Mouse (Mus musculus) monocyte, adult 2 months (primary cell): ENCODE results near the gene Syn3.

Source experiments
- DNase-seq, 2 experiments: peaks; one replicate each; pipeline ENCODE4 v3.0.0; 2022; ENCODE audit warnings: low spot score in 2 of 2, low read depth in 1 of 2

Syn3 gene

GRCm38 (mm10) chr10:86116268-86116667, 382.4 kb downstream of the Syn3 start:
- DNase-seq: no peak

DNA sequence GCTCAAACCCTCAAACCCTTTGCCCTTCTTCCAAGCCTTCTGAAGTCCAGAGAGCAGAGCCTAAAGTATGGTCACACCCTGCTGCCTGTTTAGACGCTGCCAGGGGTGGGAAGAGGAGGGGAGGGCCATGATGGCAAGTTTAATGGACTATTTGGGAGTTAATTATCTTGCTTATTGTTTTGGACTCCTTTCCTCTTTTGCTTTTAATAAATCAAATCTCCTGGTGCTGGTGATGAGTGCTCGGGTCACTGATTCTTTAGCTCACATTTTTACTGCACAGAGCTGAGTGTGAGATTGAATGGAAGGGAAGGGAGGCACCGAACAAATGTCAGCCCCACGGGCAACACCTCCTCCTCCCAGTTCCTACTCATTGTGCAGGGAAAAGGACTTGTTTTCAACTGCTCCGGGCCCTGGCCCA, 384.3 kb downstream of the Syn3 start:
- no peak for DNase-seq

- DNase-seq: no peak
These were observed 389.9 kb downstream of the Syn3 start for GRCm38 (mm10) chr10:86108797-86109196.

DNA sequence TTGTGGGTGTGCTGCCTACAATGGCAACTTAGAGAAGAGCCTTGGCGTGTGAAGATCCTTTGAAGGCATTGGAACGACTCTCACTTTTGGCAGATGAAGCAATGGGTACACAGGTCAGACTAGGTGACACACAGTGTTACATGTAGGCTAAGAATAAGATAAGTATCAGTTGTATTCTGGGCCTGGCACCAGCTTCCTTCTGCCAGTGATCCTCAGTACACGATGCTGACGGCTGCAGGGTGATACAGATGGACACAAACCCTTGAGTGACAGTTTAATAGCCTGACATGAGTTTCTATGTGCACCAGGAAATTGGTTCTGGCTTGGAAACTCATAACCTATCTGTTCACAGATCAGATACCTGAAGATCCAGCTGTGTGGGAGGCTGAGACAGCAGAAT, 391.0 kb downstream of the Syn3 start:
- no peak for DNase-seq

- no peak for DNase-seq
These were observed 394.7 kb downstream of the Syn3 start for GRCm38 (mm10) chr10:86103976-86104375.

DNA sequence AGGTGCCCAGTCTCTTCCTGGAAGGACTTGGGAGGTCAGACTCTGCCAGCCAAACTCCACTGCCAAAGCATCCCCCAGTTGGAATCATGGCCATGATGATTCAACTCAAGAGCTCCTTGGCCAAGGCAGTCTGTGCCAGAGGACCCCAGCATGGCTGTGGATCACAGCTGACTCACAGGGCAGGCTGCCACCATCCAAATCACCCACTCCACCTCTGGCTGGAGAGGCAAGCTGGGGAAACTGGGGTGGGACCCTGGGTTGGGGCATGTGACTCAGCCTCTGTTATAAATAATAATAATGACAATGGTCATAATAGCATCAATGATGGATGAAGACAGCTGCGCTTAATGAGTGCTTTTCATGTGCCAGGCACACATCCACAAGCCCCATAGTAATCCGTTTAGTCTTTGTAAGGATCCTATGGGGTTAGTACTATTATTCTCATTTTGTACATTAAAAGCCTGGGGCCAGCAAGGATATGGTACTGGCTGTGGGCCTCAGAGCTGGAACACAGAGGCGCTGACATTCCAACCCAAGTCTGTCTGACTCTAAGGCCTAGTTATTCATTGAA, 398.3 kb downstream of the Syn3 start:
- DNase-seq: no peak

- DNase-seq: no peak
These were observed 400.3 kb downstream of the Syn3 start for GRCm38 (mm10) chr10:86098363-86098762.

GRCm38 (mm10) chr10:86093109-86094035, 405.3 kb downstream of the Syn3 start:
- DNase-seq: no peak

- no peak for DNase-seq
These were observed 406.8 kb downstream of the Syn3 start for GRCm38 (mm10) chr10:86091919-86092318.

GRCm38 (mm10) chr10:86079921-86080320, 418.8 kb downstream of the Syn3 start:
- DNase-seq: no peak

DNA sequence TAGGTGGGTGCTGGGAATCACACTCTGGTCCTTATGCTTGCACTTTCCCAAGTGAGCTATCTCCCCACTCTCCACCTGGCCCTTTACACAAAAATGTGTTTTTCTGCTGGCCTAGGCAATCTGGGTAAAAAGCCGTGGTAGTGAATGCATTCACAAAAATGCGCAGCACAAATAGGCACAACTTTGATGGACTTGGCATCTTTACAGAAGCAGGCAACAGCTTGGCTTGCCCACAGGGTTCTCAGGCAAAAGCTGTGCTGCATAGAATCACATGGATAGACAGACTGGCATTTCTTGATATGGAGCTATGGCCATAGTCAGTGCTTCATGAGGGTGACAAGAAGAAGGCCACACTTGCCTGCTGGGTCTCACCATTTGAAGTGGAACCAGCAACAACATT, 419.9 kb downstream of the Syn3 start:
- DNase-seq: no peak

- DNase-seq: no peak
These were observed 421.4 kb downstream of the Syn3 start for GRCm38 (mm10) chr10:86077272-86077671.

- DNase-seq: no peak
These were observed 423.6 kb downstream of the Syn3 start for GRCm38 (mm10) chr10:86074971-86075711.

DNA sequence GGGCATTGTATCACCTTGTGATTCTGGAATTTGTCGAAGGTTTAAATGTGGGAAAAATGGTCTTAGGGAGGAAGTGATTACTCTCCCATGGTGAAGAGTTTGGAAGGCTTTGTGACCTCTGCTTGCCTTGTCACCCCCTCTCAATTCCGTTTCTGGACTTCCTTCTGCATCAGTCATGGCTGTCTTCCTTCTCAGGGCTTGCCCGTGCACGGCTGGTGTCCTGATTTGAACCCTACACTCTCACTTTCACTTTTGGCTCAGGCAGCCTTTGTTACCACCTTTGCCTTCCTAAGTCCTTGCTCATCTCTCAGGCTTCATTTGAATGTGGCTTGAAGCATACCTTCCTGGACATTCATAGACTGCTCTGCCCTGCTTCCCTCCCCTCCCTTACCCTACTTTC, 424.6 kb downstream of the Syn3 start:
- DNase-seq: no peak

GRCm38 (mm10) chr10:86070751-86071150, 427.9 kb downstream of the Syn3 start:
- DNase-seq: no peak

- DNase-seq: no peak
These were observed 429.4 kb downstream of the Syn3 start for GRCm38 (mm10) chr10:86069341-86069740.

DNA sequence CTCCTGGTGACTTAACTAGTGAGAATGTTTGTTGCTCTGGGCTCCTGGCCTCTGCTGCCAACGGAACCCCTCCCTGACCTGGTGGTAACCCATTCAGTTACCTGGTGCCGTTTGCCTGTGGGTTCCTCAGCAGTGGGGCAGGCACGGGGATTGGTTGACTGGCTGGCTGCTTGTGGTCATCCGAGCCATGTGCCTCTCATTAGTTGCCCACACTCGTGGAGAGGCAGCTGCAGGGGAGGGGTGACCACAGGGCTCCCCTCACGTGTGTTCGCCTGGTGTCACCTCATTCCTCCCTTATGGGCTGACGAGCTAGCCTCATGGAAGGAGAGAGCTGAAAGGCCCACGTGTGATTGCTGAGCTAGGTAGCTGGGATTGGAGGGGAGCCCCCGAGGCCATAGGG, 430.8 kb downstream of the Syn3 start:
- no peak for DNase-seq

DNA sequence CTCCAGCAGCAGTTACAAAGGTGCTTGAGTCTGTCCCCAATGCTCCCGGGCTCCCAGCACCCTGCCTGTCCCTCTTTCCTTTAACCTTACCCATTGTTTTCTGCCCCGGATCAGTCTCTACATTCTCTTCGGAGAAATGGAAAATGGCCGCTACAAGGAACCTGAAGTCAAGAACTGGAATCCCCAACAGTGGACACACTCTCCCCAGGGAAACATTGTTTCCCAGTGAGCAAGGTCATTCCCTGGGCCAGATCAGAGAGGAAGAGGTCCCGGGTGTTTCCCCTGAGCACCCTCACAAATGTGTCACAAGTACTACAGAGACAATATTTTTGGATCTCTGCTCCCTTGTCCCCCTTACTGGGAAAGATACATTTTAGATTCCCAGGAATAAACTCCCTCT, 432.0 kb downstream of the Syn3 start:
- DNase-seq: no peak

DNA sequence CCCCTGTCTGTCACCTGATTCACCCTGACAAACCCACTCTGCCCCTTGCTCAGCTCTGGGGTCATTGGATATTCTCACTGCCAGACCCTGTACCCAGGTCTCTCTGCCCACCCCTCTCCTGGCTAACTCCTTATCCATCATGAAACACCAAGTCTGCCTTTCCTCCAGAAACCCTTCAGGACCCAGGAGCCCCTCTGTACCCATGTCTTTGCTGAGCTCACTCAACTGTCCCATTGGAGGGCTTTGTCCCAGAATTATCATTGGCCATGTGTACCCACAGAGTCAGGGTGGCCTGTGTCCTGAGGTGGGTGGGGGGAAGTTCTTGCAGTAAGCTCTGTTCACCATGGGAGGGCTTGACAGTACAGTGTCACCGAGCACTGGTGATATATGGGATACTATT, 433.0 kb downstream of the Syn3 start:
- no peak for DNase-seq

DNA sequence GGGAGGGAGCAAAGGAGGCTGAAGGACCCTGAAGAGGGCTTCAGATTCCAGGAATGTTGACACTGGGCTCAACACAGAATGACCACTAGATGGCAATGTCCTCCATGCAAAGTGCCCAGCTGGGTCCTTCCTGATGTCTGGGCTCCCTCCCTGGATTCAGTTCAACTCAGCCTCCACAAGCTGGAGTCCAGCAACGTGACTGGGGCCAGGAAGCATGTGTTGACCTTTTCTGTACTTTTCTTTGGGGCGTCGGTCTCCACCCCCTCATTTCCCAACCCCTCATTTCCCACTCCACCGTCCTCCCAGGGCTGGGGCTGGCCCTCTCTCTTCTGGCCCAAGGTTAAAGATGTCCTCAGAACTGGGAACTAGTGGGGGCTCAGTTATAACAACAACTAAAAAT, 433.8 kb downstream of the Syn3 start:
- DNase-seq: peak in 1 of 2 experiments; percentile 7

DNA sequence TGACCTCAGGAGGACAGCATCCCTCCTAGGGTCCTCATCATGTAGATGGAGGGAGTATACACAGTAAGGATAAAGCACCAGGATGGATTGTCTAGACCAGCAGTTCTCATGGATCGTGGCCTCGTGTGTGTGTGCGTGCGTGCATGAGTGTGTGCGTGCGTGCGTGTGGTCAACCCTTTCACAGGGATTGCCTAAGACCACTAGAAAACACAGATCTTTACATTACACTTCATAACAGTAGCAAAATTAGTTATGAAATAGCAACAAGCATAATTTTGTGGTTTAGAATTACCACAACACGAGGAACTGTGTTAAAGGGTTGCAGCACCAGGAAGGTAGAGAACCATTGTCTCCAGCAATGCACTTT, 435.7 kb downstream of the Syn3 start:
- no peak for DNase-seq
